Mouse (Mus musculus): ENCODE measurements around the gene Rnf151. TPM values are rescaled to one million over a fixed set of nuclear protein-coding genes. Genes with fewer than 3 reads are reported as not detected.

Gene Rnf151
- polyA plus RNA-seq, 1 experiment from 2014 or later, result 0.07 TPM

GRCm38 (mm10) chr17:24745526-24746497 is 27.9 kb upstream of the Rnf151 start:
- H3K4me3 ChIP-seq (ENCODE audit: low read depth, low read length), result no peak overlapping the region
- no peak overlapping the region for H3K4me2 ChIP-seq (ENCODE audit: low read depth, low read length)
- H3K36me3 ChIP-seq (ENCODE audit: control insufficient read depth, insufficient read depth), result no peaks in the 10 kb centered on the region
- no peak overlapping the region for H3K27ac ChIP-seq (ENCODE audit: low read length)
- ATAC-seq (ENCODE audit: low read depth), result peak; percentile 48
- 16% methylated on average over 7 of the region's 7 CpGs for WGBS (ENCODE audit: insufficient replicate concordance)
- H3K4me1 ChIP-seq (ENCODE audit: control insufficient read depth, low read depth, low read length), result no peaks in the 10 kb centered on the region; the same call in 1 of the 2 replicates
- no peak overlapping the region for H3K9ac ChIP-seq (ENCODE audit: low read depth, low read length)
- no peaks in the 10 kb centered on the region for H3K9me3 ChIP-seq (replicated peaks; ENCODE audit: control insufficient read depth, low read length)
- peaks cover 15% of the 10 kb centered on the region for H3K27me3 ChIP-seq (ENCODE audit: control insufficient read depth, insufficient read depth, low read depth, low read length)

- peaks cover 3% of the 10 kb centered on the region for H3K36me3 ChIP-seq (ENCODE audit: control insufficient read depth, insufficient read depth)
- H3K27me3 ChIP-seq (ENCODE audit: control insufficient read depth, insufficient read depth, low read depth, low read length), result peaks cover 5% of the 10 kb centered on the region
- H3K27ac ChIP-seq (ENCODE audit: low read length), result no peak overlapping the region
- ATAC-seq (ENCODE audit: low read depth), result no peak
- H3K4me3 ChIP-seq (ENCODE audit: low read depth, low read length), result no peak overlapping the region
- WGBS (ENCODE audit: insufficient replicate concordance), result 61% methylated on average over 3 of the region's 3 CpGs
- H3K4me1 ChIP-seq (ENCODE audit: control insufficient read depth, low read depth, low read length), result peaks cover 4% of the 10 kb centered on the region
- no peak overlapping the region for H3K4me2 ChIP-seq (ENCODE audit: low read depth, low read length)
- no peaks in the 10 kb centered on the region for H3K9me3 ChIP-seq (replicated peaks; ENCODE audit: control insufficient read depth, low read length)
- H3K9ac ChIP-seq (ENCODE audit: low read depth, low read length), result no peak overlapping the region
Observed at GRCm38 (mm10) chr17:24744381-24744780, 26.5 kb upstream of the Rnf151 start.

GRCm38 (mm10) chr17:24743896-24744295 is 26.0 kb upstream of the Rnf151 start:
- Histone ChIP-seq H3K9ac (ENCODE audit: low read depth, low read length) (no peak overlapping the region), H3K4me1 (ENCODE audit: control insufficient read depth, low read depth, low read length) (peaks cover 5% of the 10 kb centered on the region), H3K27me3 (ENCODE audit: control insufficient read depth, insufficient read depth, low read depth, low read length) (peaks cover 5% of the 10 kb centered on the region), H3K27ac (ENCODE audit: low read length) (no peak overlapping the region), H3K36me3 (ENCODE audit: control insufficient read depth, insufficient read depth) (peaks cover 3% of the 10 kb centered on the region), H3K4me2 (ENCODE audit: low read depth, low read length) (no peak overlapping the region), H3K9me3 (replicated peaks; ENCODE audit: control insufficient read depth, low read length) (no peaks in the 10 kb centered on the region), H3K4me3 (ENCODE audit: low read depth, low read length) (no peak overlapping the region)
- 58% methylated on average over 5 of the region's 5 CpGs for WGBS (ENCODE audit: insufficient replicate concordance)
- ATAC-seq (ENCODE audit: low read depth), result no peak

- no peak overlapping the region for H3K4me2 ChIP-seq (ENCODE audit: low read depth, low read length)
- peaks cover 5% of the 10 kb centered on the region for H3K27me3 ChIP-seq (ENCODE audit: control insufficient read depth, insufficient read depth, low read depth, low read length)
- no peak overlapping the region for H3K4me3 ChIP-seq (ENCODE audit: low read depth, low read length)
- H3K9ac ChIP-seq (ENCODE audit: low read depth, low read length), result no peak overlapping the region
- H3K27ac ChIP-seq (ENCODE audit: low read length), result peak overlapping the region; percentile 54; the same call in 1 of the 2 replicates
- H3K9me3 ChIP-seq (replicated peaks; ENCODE audit: control insufficient read depth, low read length), result no peaks in the 10 kb centered on the region
- H3K36me3 ChIP-seq (ENCODE audit: control insufficient read depth, insufficient read depth), result peaks cover 3% of the 10 kb centered on the region
- peaks cover 14% of the 10 kb centered on the region for H3K4me1 ChIP-seq (ENCODE audit: control insufficient read depth, low read depth, low read length)
- ATAC-seq (ENCODE audit: low read depth), result peak; percentile 49
- WGBS (ENCODE audit: insufficient replicate concordance), result 50% methylated on average over 8 of the region's 8 CpGs
Observed at GRCm38 (mm10) chr17:24742307-24742706, 24.4 kb upstream of the Rnf151 start.

GRCm38 (mm10) chr17:24739926-24740325 is 22.1 kb upstream of the Rnf151 start:
- ATAC-seq (ENCODE audit: low read depth), result no peak
- Histone ChIP-seq H3K27ac (ENCODE audit: low read length) (no peak overlapping the region), H3K36me3 (ENCODE audit: control insufficient read depth, insufficient read depth) (peaks cover 3% of the 10 kb centered on the region), H3K9me3 (replicated peaks; ENCODE audit: control insufficient read depth, low read length) (no peaks in the 10 kb centered on the region), H3K4me3 (ENCODE audit: low read depth, low read length) (no peak overlapping the region), H3K4me1 (ENCODE audit: control insufficient read depth, low read depth, low read length) (peaks cover 29% of the 10 kb centered on the region), H3K9ac (ENCODE audit: low read depth, low read length) (no peak overlapping the region), H3K4me2 (ENCODE audit: low read depth, low read length) (no peak overlapping the region), H3K27me3 (ENCODE audit: control insufficient read depth, insufficient read depth, low read depth, low read length) (no peaks in the 10 kb centered on the region)
- 64% methylated on average over 8 of the region's 8 CpGs for WGBS (ENCODE audit: insufficient replicate concordance)

GRCm38 (mm10) chr17:24738238-24738637 is 20.4 kb upstream of the Rnf151 start:
- peak overlapping the region; percentile 76 for H3K4me3 ChIP-seq (ENCODE audit: low read depth, low read length)
- 66% methylated on average over 4 of the region's 4 CpGs for WGBS (ENCODE audit: insufficient replicate concordance)
- H3K27ac ChIP-seq (ENCODE audit: low read length), result peak overlapping the region; percentile 29; the same call in 1 of the 2 replicates
- peaks cover 29% of the 10 kb centered on the region for H3K4me1 ChIP-seq (ENCODE audit: control insufficient read depth, low read depth, low read length)
- no peaks in the 10 kb centered on the region for H3K9me3 ChIP-seq (replicated peaks; ENCODE audit: control insufficient read depth, low read length)
- ATAC-seq (ENCODE audit: low read depth), result no peak
- H3K9ac ChIP-seq (ENCODE audit: low read depth, low read length), result no peak overlapping the region
- H3K27me3 ChIP-seq (ENCODE audit: control insufficient read depth, insufficient read depth, low read depth, low read length), result no peaks in the 10 kb centered on the region
- H3K36me3 ChIP-seq (ENCODE audit: control insufficient read depth, insufficient read depth), result peaks cover 3% of the 10 kb centered on the region
- peak overlapping the region; percentile 95 for H3K4me2 ChIP-seq (ENCODE audit: low read depth, low read length)

GRCm38 (mm10) chr17:24737135-24737810 is 19.4 kb upstream of the Rnf151 start:
- no peak for ATAC-seq (ENCODE audit: low read depth)
- peak overlapping the region; percentile 81 for H3K27ac ChIP-seq (ENCODE audit: low read length)
- 20% methylated on average over 8 of the region's 8 CpGs for WGBS (ENCODE audit: insufficient replicate concordance)

GRCm38 (mm10) chr17:24736330-24737051 is 18.6 kb upstream of the Rnf151 start, which contains the start of gene Msrb1:
TSS of gene Msrb1 (plus strand) at chr17:24736642.
- Histone ChIP-seq H3K27me3 (ENCODE audit: control insufficient read depth, insufficient read depth, low read depth, low read length) (no peaks in the 10 kb centered on the region), H3K4me1 (ENCODE audit: control insufficient read depth, low read depth, low read length) (peaks cover 29% of the 10 kb centered on the region), H3K4me3 (ENCODE audit: low read depth, low read length) (peak within 1 kb of the TSS; percentile 76), H3K27ac (ENCODE audit: low read length) (peak within 1 kb of the TSS; percentile 88), H3K36me3 (ENCODE audit: control insufficient read depth, insufficient read depth) (peaks cover 3% of the 10 kb centered on the region), H3K9me3 (replicated peaks; ENCODE audit: control insufficient read depth, low read length) (no peaks in the 10 kb centered on the region), H3K9ac (ENCODE audit: low read depth, low read length) (peak within 1 kb of the TSS; percentile 78), H3K4me2 (ENCODE audit: low read depth, low read length) (peak within 1 kb of the TSS; percentile 95)
- peak; percentile 98 for ATAC-seq (ENCODE audit: low read depth)
- WGBS (ENCODE audit: insufficient replicate concordance), result under 1% methylated on average over 29 of the region's 29 CpGs

More at GRCm38 (mm10) chr17:24737135-24737810, 19.4 kb upstream of the Rnf151 start:
- Histone ChIP-seq H3K4me2 (ENCODE audit: low read depth, low read length) (peak overlapping the region; percentile 95), H3K27me3 (ENCODE audit: control insufficient read depth, insufficient read depth, low read depth, low read length) (no peaks in the 10 kb centered on the region), H3K9me3 (replicated peaks; ENCODE audit: control insufficient read depth, low read length) (no peaks in the 10 kb centered on the region), H3K4me3 (ENCODE audit: low read depth, low read length) (peak overlapping the region; percentile 76), H3K9ac (ENCODE audit: low read depth, low read length) (peak overlapping the region; percentile 78), H3K36me3 (ENCODE audit: control insufficient read depth, insufficient read depth) (peaks cover 3% of the 10 kb centered on the region), H3K4me1 (ENCODE audit: control insufficient read depth, low read depth, low read length) (peaks cover 29% of the 10 kb centered on the region)
